Mouse (Mus musculus) heart, adult 11 months (tissue): ENCODE measurements at regions not wholly inside any gene's neighbourhood (a gene's known extent, or its start where the extent isn't known, plus 50 kb on each side); places are given as distances from the start of the nearest gene placed in this dataset.

Experiments
- DNase-seq: peaks from one replicate; pipeline ENCODE4 v3.0.0; 2022

DNA sequence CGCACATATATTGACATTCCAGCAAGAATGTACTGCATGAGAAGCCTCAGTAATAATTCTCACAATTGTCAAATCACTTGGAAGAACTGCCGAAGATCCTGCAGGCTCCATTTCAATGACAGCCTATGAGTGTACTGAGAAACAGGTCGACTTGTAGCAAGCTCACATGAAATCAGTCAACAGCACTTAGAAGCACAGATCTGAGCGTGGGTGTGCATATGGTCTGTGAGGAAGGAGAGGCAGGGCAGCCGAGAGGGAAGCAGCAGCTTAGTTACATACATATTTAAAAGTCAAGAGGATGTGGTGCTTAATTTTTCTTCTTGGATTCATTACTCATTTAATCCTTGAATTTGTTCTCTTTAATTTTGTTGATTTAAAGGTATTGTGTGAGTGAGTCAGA is 967.4 kb upstream of the Epha7 start:
- no peak for DNase-seq

DNA sequence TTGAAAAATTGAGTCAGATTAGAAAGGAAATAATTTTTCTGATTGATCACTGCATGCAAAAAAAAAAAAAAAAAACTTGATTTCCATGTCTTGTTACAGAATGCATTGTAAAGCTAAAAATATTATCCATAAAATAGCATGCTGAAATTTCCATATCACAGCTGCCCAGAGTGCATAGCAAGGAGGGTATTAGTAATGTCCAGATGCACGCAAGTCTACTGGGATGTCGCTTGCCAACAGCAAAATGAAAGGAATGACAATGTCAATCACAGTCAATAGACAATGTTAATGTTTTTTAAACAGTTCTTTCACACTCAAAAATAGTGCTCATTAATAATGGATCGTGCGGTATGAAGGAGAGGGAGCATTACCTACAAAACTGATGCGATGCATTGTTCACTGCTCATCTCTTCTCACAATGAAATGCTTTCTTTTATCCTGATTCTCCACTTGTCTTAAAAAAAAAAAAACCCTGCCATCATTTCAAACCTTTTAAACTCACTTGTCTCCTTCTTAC is 966.8 kb upstream of the Epha7 start:
- no peak for DNase-seq

DNA sequence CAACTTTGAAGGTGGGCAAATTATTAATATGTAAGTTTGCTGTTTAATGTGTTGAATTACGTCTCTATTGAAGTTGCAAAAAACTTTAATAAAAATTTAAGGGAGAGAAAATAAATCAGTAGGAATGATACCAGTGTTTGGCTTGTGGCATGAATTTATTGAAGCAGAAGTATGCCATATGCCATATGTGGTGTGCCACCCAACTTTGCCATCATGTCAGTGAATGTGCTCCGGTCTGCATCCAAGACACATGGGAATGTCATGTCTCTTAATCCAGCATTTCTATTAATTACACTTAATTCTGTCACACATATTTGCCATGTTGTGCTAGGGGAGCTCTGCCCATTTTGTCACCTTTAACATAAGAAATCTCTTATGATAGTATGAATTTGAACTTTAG is 956.8 kb upstream of the Epha7 start:
- no peak for DNase-seq

DNA sequence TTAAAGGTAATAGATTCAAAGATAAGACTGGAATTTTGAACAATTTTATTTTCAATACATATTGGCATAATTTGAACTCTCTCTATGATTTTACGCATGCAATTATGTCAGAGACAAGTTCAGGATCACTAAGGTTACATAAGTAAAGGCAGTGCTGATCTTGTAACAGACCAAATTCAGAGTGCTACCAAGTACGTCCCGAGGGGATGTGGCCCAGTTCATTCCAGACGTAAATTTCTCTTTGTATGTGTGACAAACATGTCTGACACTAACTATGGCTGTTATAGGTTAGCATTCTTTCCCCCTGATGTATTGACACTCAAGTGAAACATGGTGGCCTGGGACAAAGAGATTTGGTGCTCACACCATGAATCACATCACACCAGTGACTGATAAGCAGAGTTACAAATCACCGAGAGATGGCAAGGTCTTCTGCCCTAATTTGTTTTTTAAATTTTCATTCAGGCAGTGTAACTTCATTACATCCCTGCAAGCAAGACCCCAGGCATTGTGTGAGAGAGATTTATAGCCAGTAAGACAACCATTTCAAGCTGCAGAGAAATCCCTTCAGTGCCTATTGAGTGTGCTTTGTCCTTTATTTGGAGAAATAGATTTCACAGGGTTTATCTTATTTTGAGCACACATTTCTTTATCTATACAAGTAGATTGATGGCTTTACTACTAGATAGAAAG is 925.5 kb upstream of the Epha7 start:
- DNase-seq = no peak

DNA sequence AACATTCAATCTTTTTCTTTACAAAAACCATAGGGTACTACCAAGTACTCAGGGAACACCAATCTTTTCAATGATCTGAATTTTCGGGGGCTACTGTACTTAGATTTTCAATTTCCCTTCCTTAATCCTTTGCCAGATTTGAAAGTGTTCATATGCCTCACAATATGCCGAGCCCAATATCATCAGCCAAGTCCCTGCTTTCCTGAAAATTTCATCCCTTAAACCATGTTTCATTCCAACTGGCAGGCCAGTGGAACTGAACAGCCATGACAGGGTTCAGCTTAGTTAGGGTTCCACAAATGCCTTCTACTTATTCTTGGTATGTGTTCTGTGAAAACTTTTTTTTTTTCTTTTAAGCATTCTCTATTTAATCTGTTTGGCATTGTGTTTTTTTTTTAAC is 916.5 kb upstream of the Epha7 start:
- DNase-seq = no peak

DNA sequence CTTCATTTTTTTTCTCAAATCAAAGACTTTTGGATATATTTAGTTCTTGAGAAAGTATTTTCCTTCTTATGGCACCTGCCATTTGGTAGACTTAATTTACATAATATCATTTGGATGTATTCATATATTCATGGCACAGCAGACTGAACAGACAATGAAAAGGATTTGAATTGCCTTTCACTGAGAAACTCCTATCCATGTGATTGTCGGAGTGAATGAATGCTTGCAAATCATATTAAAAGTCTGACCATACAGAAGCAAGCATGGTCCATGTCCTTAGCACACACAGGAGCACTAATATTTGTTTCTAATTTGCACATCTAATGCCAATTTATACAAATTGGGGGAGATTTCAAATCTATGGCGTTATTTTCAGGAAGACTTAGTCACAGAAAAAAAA is 867.6 kb upstream of the Epha7 start:
- DNase-seq = no peak

DNA sequence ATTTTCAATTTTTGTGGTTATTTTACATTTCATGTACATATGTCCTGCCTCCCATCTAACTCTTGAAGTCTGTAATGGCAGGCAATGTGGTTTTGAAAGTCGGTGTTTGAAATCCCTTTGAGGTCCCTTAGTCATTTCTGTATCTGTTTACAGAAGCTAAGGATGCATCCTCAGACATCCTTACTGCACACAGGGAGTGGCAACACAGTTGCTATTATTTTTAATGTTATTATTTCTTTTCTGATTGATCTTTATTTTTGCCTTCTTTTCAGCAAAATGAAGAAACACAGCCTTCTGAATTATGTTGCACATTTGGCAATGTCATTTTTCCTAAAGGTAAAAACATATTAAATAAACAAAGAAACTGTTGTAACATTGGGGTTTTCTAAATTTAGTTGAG is 867.2 kb upstream of the Epha7 start:
- DNase-seq = no peak

DNA sequence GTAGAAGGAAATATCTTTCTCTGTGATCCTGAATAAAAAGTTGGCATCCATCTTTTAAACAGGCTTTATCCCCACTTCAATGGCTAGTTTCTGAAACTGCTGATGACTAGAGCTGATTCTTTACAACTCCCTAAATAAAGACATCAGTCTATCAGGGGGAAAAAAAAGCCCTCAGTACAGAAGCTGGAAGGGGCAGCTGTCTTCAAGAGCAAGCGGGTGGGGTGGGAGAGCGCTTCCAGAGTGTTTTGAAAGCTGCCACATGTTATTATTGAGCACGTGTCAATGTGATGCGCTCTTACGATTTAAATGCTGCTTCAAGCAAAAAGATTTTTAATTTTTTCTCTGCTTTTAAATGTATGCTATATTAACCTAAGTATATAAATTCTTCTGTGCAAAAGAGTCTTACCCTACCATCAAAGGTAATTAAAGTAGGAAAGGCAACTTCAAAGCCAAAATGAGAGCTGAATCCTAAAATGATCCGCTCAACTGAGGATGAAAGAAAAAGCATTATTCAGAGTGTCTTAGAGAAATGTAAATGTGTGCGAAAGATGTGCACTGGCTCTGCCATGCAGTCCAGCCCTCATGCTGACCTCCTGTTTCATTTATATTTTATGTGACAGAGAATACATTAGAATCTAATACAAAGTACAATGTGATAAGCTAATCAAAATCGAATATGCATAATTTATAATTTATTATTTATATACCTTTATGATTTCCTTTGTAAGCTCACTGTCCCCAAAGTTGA is 862.8 kb upstream of the Epha7 start:
- no peak for DNase-seq

DNA sequence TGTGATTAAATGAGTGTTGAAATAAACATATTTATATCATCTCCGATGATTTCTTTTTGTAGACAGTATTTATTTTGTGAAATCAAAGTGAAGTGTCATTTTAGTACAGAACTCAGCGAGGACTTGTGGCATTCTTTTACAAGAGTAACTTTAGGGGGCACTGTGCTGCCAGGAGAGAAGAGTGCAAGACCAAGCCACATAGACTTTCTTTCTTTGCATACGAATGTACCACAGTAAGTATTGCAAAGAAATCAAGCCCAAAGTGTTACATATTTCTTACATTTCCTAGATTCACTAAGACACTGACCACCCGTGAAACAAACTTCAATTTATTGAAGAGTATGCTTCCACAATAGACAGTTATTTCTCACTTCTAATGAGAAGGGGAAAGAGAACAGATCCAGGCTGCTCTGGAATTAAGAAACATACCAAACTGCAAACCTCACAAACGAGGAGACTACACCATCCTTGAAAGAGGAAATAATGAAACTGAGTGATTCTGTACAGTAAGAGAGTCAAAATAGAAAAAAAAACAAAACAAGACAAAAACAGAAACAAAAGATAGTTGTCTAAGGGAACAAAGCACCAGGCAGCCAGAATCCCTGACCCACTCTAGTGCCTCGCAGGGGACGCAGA is 847.8 kb upstream of the Epha7 start:
- no peak for DNase-seq

DNA sequence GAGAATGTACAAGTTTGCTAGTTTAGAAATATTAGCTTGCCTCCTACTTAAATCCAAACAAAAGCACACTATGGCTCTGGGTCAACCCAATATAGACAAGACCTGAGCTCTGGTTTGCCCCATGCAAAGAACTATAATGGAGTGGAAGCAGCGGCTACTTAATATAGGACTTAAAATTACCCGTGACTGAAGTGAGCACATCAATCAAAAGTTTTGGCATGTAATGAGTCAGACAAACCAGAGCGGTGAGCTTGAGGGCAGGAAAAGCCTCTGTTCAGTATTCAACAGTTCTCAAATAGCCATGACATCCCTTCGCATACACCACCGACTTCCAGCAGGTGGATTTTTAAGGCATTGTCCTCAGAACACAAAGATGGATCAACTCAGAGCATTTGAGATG is 842.4 kb upstream of the Epha7 start:
- DNase-seq = no peak

DNA sequence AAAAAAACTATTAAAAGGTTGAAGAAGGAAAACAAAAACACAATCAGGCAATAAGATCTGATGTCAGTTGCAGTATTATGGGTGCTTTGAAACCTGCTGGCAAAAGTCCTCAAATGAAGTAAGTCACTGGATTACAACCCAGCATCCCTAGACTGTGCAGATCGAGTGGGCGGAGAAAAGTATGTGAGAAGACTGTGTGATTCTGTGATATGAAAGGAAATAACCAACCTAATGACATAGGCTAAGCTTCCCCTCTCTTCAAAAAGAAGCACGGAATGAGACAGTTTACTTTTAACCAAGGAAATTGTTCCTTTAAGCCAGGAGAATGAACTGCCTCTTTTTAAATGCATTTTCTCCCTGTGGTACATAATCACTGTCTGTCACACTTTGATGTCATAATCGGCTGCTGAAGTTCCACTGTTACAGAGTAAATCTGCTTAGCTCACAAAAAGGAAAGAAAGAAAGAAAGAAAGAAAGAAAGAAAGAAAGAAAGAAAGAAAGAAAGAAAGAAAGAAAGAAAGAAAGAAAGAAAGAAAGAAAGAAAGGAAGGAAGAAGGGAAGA is 833.6 kb upstream of the Epha7 start:
- DNase-seq = no peak

DNA sequence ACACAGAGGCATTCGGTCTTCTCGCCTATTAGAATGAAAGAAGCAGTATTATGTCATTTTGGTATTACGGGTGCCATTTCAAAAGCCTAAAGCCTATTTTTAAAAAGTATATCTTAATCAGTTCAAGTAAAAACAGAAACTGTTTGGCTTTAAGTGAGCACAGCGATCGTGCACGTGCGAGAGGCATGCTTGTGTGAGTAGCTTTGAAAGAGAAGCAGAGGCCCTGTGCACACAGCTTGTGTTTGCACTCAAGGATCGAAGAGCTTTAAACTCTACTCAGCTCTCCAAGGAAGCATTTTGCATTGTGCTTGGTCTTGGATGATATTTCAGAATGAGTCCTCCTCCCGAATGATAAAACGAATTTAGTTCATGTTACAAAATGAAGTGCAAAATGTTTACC is 833.1 kb upstream of the Epha7 start:
- no peak for DNase-seq

DNA sequence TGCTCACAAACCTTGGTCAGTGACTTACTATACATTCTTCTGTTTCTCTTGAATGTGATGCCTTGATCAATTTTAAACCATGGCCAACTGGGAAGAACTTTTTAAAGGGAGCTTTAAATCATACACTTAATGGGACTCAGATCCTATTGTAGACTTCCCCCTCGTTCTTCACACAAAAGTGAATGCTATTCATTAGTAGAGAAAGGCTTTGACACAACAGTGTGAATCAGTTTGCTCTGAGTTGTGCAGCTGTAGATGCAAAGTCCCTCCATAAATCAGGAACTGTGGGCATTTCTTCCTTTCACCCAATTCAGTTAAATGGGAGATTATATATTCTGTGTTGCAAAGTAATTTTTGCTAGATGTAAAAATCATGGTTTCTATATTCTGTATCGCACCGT is 831.6 kb upstream of the Epha7 start:
- no peak for DNase-seq

DNA sequence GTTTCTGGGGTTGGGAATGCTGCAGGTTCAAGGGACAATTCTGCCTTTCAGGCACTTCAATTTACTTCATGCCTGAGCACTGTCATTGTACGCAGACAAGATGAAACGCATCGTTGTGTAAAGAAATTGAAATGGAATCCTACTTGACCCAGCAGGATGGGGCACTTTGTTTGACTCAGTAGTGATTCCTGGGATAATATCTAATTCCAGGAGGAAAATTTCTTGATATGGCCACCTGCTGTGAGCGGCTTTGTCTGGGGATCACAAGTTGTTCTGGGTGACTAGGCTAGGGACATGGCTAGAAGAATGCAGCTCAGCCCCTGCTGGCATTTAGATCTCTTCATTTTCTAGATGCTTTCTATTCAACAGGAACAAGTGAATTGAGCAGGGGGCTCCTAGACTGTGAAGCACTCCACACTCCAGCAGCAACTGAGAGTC is 824.9 kb upstream of the Epha7 start:
- DNase-seq = peak; percentile 71

DNA sequence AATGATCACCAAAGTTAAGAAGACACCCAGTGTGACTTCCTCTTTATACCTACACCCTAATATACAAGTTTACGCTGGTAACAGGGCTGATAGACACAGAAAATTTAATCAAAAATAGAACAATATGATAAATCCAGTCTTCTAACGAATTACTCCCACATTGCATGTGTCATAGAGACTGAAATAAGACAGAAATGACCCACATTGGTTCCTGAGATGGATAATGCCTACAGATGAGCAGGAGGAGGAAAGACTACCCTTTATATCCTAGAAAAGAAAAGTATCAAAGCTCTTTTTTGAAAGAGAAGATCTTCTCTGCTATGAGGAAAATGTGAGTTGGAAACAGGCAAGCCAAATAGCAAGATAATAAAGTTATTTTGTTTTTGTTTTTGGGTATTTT is 818.5 kb upstream of the Epha7 start:
- no peak for DNase-seq

DNA sequence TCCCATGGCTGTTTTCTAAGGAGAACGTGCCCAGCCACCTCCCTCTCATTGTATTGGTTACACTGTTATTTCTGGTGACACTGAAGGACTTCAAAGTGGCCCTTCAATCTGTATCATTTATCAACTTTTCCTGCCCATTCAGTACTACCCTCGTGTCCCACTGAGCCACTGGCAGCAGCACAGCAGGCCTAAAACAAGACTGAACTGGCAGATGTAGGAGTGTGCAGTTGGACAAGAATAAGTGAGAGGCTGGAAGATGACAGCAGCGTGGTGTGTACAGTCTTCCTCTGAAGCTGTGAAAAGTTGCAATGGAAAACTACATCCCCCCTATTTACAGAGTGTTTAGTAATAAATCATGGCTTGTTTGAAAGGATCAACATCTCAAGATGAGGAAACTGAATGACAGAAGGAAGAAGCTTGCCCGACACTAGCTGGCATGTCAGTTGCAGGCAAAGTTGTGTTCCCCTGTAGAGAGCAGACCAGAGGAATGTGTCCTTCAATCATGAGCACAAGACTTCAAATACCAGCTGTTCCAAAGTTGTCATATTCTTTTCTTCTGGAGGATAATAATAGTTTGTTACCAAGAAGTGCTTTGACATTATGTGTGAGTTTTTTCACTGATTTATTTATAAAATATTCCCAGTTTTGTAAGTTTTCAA is 811.0 kb upstream of the Epha7 start:
- DNase-seq = no peak
